Mouse (Mus musculus) intestine, embryonic 16.5 days (tissue): Measurements from ENCODE around the gene Hist1h2ak. TPM values are rescaled to one million over a fixed set of nuclear protein-coding genes. Genes with fewer than 3 reads are reported as not detected.
A peak's percentile ranks its signal among the peaks of the same experiment; 100 is the strongest.
"Not testable (repeated sequence)": the region's sequence is repeated elsewhere in the genome, so short reads cannot be mapped to it uniquely, and the experiment has no call there.

Experiments used
- ATAC-seq: fragments of 200-750 bp; cut with Nextera tagmentation; 2 replicates; pipeline ENCODE4 v1.8.0; 2017; ENCODE audit warnings: moderate TSS enrichment, moderate library complexity
- H3K27ac ChIP-seq: fragments of 300-500 bp; sonication (generic); 2 replicates; pipeline ENCODE4 v1.5.1; 2014; ENCODE audit warnings: mild to moderate bottlenecking, low read length
- H3K27me3 ChIP-seq: fragments of 300-500 bp; sonication (generic); replicated peaks from 2 replicates; pipeline ENCODE4 v1.6.1; 2014; ENCODE audit warnings: low read length, control low read depth, mixed read lengths; ENCODE audit not compliant: control insufficient read depth, insufficient read depth
- H3K36me3 ChIP-seq: fragments of 300-500 bp; sonication (generic); 2 replicates; pipeline ENCODE4 v1.6.1; 2014; ENCODE audit warnings: low read length, control low read depth; ENCODE audit not compliant: control insufficient read depth, insufficient read depth
- H3K4me1 ChIP-seq: fragments of 300-500 bp; sonication (generic); 2 replicates; pipeline ENCODE4 v1.6.1; 2014; ENCODE audit warnings: low read length, control low read depth, mixed read lengths; ENCODE audit not compliant: control insufficient read depth, insufficient read depth
- H3K4me2 ChIP-seq: fragments of 300-500 bp; sonication (generic); 2 replicates; pipeline ENCODE4 v1.6.1; 2014; ENCODE audit warnings: low read depth, low read length, control low read depth
- H3K4me3 ChIP-seq: fragments of 300-500 bp; sonication (generic); 2 replicates; pipeline ENCODE4 v1.5.1; 2014; ENCODE audit warnings: mild to moderate bottlenecking, low read length
- H3K9ac ChIP-seq: fragments of 300-500 bp; sonication (generic); 2 replicates; pipeline ENCODE4 v1.6.1; 2014; ENCODE audit warnings: low read depth, low read length
- H3K9me3 ChIP-seq: fragments of 300-500 bp; sonication (generic); 2 replicates; pipeline ENCODE4 v1.6.1; 2016; ENCODE audit warnings: low read length, control low read depth; ENCODE audit not compliant: control insufficient read depth
- WGBS: fragments of 180-500 bp; shearing (Covaris S2); extraction: QIAGEN DNeasy Blood & Tissue Kit; methylation state at CpG from one replicate; pipeline ENCODE4 v1.1.7; 2014; 5-methylcytosine and 5-hydroxymethylcytosine counted together
- polyA plus RNA-seq: library from polyadenylated mRNA; unstranded; fragments of >200 nt; fragmentation: Nextera tagmentation; extraction: Ambion mirVana; gene quantifications from 2 replicates; pipeline ENCODE4 v1.2.1, GENCODE M21; 2015

Gene Hist1h2ak
- polyA plus RNA-seq, result 13.0 and 13.5 TPM in 2 replicates

- H3K27me3 ChIP-seq, H3K36me3 ChIP-seq, H3K4me1 ChIP-seq, H3K9me3 ChIP-seq: not testable (repeated sequence)
- under 1% methylated on average over 44 of the region's 50 CpGs for WGBS
- ATAC-seq, result peak; percentile 94
- Histone ChIP-seq H3K9ac (peak within 1 kb of the TSS; percentile 70), H3K27ac (peak within 1 kb of the TSS; percentile 93), H3K4me3 (peak within 1 kb of the TSS; percentile 49), H3K4me2 (peak within 1 kb of the TSS; percentile 65)
Observed at GRCm38 (mm10) chr13:21753524-21754285, at the start of gene Hist1h2ak, which contains the start of gene Hist1h2bn. Gene Hist1h2ak (minus strand): TSS chr13:21753827. Gene Hist1h2bn (plus strand): TSS chr13:21754123.

- H3K36me3 ChIP-seq, H3K9me3 ChIP-seq, H3K4me1 ChIP-seq, H3K27ac ChIP-seq, H3K4me2 ChIP-seq, H3K9ac ChIP-seq, H3K4me3 ChIP-seq, H3K27me3 ChIP-seq: not testable (repeated sequence)
- no CpG with 5 or more reads among the region's 4 CpGs for WGBS
- ATAC-seq, result peak; percentile 84
Observed at GRCm38 (mm10) chr13:21803058-21803457, 49.4 kb upstream of the Hist1h2ak start.

DNA sequence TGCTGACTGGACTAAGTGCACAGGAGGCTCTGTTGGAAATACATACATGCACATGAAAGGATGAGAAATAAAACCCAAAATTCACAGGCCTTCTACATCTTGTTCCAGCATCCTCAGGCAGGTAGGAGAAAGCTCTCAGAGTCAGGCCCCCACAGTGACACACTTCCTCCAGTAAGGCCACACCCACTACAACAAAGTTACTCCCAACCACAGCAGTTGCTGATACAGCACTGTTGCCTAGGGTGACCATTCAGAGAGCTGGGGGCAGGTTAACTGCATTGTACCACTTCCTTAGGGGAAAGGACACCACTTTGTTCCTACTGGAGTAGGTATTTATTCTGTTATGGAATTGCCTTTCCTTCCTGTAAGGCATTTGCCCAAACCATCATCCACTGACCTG lies 43.5 kb upstream of the Hist1h2ak start:
- H3K36me3 ChIP-seq, H3K27ac ChIP-seq, H3K9me3 ChIP-seq, H3K4me3 ChIP-seq, H3K27me3 ChIP-seq, H3K9ac ChIP-seq, H3K4me2 ChIP-seq, H3K4me1 ChIP-seq, ATAC-seq: not testable (repeated sequence)

DNA sequence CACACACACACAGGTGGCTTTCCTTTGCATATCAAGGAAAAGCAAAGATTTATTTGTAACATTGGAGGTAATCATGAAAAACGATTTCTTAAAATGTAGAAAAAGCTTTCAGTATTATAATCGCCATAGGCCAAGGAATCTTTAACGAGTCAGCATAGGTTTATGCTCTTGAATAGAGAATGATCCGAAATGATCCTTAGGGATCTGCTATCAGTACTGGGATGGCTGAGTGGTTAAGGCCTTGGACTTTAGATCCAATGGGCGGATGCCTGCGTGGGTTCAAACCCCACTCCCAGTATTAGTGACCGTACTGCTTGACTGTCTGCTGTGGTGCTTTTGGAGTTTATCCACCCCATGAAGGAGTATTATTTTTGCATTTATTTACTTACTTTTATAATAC lies 42.0 kb upstream of the Hist1h2ak start:
- Histone ChIP-seq H3K4me1 (peaks cover under 1% of the 10 kb centered on the region; the same call in 1 of the 2 replicates), H3K9me3 (no peaks in the 10 kb centered on the region), H3K36me3 (no peaks in the 10 kb centered on the region), H3K4me2 (no peak overlapping the region), H3K9ac (no peak overlapping the region), H3K4me3 (no peak overlapping the region), H3K27me3 (no peaks in the 10 kb centered on the region), H3K27ac (no peak overlapping the region)
- 92% methylated on average over 7 of the region's 7 CpGs for WGBS
- ATAC-seq, result no peak

DNA sequence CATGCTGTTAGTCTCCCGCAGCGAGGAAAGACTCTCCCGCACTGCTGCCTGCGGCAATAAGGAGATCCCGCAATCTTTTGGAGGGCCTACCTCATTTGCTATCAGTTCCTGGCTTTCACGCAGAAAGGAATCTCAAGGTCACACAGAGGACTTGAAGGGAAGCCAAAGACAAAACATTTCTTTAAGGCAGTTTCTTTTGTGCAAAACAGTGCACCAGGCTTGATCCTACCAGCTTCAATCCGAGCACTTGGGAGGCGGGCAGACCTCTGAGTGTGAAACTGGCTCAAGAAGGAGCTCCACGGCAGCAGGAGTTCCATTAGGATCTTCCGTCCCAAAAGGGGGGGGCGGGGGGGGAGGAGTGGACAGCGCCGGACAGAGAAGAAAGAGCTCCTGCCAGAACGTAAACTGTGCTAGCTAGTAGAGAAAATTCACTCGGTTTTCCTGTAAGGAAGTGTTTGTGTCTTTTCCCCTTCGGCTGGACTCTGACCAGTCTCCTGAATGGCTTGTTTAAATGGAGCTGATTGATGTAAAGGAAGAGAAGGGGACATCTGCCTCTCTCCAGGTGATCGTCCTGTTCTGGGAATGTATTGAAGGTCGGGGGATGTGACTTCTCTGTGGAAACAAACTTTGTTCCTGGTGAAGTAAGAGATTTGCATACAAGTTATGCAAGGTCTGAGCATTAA lies 37.1 kb upstream of the Hist1h2ak start:
- Histone ChIP-seq H3K27ac (peak overlapping the region; percentile 56), H3K27me3 (no peaks in the 10 kb centered on the region), H3K4me2 (peak overlapping the region; percentile 62), H3K4me3 (peak overlapping the region; percentile 36), H3K4me1 (peaks cover 11% of the 10 kb centered on the region), H3K9me3 (no peaks in the 10 kb centered on the region), H3K36me3 (no peaks in the 10 kb centered on the region), H3K9ac (peak overlapping the region; percentile 68)
- ATAC-seq, result 0 out of 2 replicates have a peak, but pooled peaks have one; percentile 4
- 8% methylated on average over 17 of the region's 18 CpGs for WGBS

DNA sequence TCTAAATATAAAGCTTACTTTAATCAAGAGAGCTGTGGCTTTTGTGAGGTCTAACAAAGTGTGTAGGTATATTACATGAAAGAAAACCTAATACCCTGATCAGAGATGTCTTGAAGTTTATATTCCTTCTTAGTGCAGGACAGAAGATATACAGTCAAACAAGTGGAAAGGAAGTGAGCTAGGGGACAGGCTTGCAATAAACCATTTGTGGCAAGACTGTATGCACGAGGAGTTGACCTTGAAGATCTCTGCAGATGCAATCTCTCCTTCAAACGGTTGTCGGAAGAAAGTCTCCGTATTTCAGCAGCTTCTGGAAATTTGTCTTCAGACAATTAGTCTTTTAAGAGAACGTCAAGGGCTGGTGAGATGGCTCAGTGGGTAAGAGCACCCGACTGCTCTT lies 36.3 kb upstream of the Hist1h2ak start:
- no peak overlapping the region for H3K9ac ChIP-seq
- no peak overlapping the region for H3K27ac ChIP-seq
- no peak overlapping the region for H3K4me2 ChIP-seq
- H3K4me1 ChIP-seq, result peaks cover 12% of the 10 kb centered on the region
- H3K36me3 ChIP-seq, result no peaks in the 10 kb centered on the region
- H3K27me3 ChIP-seq, result no peaks in the 10 kb centered on the region
- H3K4me3 ChIP-seq, result no peak overlapping the region
- ATAC-seq, result no peak
- no peaks in the 10 kb centered on the region for H3K9me3 ChIP-seq
- WGBS, result 47% methylated on average over 6 of the region's 6 CpGs

DNA sequence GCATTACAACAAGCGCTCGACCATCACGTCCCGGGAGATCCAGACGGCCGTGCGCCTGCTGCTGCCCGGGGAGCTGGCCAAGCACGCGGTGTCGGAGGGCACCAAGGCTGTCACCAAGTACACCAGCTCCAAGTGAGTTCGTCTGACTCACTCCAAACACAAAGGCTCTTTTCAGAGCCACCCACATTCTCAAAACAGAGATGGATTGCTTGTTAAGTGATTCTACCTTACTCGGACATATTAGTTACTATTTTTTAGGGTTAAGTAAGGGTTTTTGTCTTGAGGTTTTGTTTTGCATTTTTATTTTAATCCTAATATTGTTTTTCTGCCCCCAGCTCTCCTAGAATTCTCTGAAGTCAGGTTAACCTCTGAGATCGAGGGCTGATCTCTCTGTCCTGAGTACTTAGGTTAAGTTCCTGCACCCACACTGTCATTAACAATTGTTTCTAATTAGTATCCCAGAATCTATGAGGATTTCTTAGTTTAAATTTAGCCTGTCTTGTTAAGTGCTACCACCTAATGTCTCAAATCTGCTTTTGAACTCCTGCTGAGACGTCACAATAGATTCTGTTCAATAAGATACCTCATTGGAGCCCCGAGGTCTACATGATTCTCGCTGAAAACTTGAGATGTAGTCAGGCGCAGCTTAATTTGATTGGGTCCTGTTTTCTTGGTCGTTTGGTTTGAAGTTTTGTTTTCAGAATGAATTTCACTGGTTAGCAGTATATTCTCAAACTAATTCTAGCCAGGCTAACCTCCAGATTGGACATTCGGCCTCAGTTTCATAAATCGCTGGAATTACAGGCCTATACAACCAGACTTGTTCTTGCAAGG lies 34.4 kb upstream of the Hist1h2ak start:
- H3K27me3 ChIP-seq, result no peaks in the 10 kb centered on the region
- no peak; the same call in 1 of the 2 replicates for ATAC-seq
- peak overlapping the region; percentile 33 for H3K27ac ChIP-seq
- peak overlapping the region; percentile 16; the same call in 1 of the 2 replicates for H3K4me3 ChIP-seq
- 28% methylated on average over 13 of the region's 21 CpGs for WGBS
- peaks cover 20% of the 10 kb centered on the region for H3K4me1 ChIP-seq
- H3K36me3 ChIP-seq, result no peaks in the 10 kb centered on the region
- H3K4me2 ChIP-seq, result peak overlapping the region; percentile 43
- no peaks in the 10 kb centered on the region for H3K9me3 ChIP-seq
- H3K9ac ChIP-seq, result peak overlapping the region; percentile 57; the same call in 1 of the 2 replicates

DNA sequence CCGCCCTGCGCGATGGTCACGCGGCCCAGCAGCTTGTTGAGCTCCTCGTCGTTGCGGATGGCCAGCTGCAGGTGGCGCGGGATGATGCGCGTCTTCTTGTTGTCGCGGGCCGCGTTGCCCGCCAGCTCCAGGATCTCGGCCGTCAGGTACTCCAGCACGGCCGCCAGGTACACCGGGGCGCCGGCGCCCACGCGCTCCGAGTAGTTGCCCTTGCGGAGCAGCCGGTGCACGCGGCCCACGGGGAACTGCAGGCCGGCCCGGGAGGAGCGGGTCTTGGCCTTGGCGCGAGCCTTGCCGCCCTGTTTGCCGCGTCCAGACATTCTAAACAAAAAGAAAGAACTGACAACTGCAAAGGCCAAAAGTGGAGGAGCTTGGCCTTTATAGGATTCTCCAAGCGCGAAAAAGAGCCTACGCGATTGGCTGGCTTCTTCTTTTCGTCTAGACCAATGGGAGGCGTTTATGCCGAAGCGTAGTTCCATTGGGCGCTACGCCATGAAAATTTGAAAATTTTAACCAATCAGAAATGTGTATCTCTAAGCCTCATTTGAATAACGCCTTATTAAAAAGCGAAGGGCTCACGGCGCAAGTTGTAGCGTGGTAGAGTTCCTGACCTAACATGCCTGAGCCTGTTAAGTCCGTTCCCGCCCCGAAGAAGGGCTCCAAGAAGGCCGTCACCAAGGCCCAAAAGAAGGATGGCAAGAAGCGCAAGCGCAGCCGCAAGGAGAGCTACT lies 33.4 kb upstream of the Hist1h2ak start, which contains the start of the genes Hist1h2an and Hist1h2bp:
Gene Hist1h2an, minus strand, starts transcription at position 320 of the 731 bp plus-strand sequence.
Gene Hist1h2bp, plus strand, starts transcription at position 563 of the 731 bp plus-strand sequence.
- Histone ChIP-seq H3K4me1 (peaks cover 23% of the 10 kb centered on the region), H3K9ac (peak within 1 kb of the TSS; percentile 58; the same call in 1 of the 2 replicates), H3K4me2 (peak within 1 kb of the TSS; percentile 50), H3K27ac (peak within 1 kb of the TSS; percentile 73), H3K4me3 (peak within 1 kb of the TSS; percentile 36)
- H3K9me3 ChIP-seq, H3K36me3 ChIP-seq, H3K27me3 ChIP-seq: not testable (repeated sequence)
- peak; percentile 92 for ATAC-seq
- 0% methylated on average over 34 of the region's 63 CpGs for whole genome bisulfite sequencing
